Mouse (Mus musculus): ENCODE measurements around the gene Uggt1.

Gene Uggt1

DNA sequence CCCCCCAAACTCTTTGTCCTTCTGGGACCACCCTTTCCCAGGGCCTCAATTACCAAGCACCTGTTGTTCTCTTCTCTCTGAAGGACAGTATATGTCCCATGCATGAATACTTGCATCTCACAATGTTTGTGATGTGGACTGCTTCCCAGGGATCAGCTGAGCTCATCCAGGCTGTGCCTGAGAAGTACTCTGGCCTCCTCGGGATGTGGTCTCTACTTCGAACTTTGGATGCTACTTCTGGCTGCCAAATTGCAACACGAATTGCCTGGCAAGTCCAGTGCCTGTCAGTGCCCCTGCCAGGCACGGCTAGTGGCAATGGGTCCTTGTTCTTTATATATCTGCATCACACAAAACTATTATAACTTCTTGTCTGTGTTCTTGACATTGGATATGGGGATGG is 134.5 kb downstream of the Uggt1 start:
- DNase-seq = no peak

GRCm38 (mm10) chr1:36105917-36106706 is 138.4 kb downstream of the Uggt1 start:
- DNase-seq = no peak

GRCm38 (mm10) chr1:36100371-36100770 is 144.1 kb downstream of the Uggt1 start:
- no peak for DNase-seq

- no peak for DNase-seq
Measured at GRCm38 (mm10) chr1:36098432-36098831, 146.1 kb downstream of the Uggt1 start.

- DNase-seq = no peak
Measured at GRCm38 (mm10) chr1:36095423-36096272, 148.9 kb downstream of the Uggt1 start.

DNA sequence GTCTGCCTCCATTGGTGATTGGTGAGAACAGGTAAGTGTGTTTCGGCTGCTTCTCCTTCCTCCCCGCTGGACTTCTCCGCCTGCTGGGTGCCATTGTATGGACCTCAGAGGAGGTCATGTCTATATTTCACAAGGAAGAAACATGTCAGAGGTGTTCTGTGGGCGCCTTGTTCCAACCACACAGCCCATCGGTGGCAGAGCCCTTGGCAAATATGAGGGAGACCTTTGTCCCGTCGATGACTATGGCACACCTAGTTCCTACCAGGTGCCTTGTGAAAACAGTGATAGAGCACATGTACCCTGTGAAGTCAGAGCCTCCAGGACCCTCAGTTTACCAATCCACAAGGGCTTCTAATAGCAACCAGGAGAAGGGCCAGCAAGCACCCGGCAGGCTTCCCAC is 150.8 kb downstream of the Uggt1 start:
- DNase-seq = no peak

GRCm38 (mm10) chr1:36091246-36091645 is 153.3 kb downstream of the Uggt1 start:
- DNase-seq = no peak

DNA sequence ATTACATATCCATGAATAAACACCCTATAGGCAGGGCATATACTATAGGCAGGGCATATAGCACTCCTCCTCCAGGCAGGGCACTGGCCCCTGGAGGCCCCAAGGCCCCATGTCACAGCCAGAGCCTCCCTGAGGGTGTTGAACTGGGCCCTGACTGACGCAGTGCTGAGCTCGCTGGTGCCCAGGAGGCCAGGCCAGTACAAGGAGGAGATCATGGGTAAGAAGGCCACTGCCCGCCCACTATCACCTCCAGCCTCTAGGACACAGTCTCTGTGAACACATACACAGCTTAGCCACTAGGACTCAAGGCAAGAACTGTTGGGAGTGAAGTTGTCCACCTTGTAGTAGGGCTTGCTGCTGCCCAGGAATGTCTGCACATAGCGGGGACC is 153.8 kb downstream of the Uggt1 start:
- no peak for DNase-seq
